Mouse (Mus musculus): ENCODE measurements around the gene Zfp771.

- TF ChIP-seq POLR2A (IDR thresholded peaks at IDR 0.05; ENCODE audit: low read depth, low read length): no peak
- TF ChIP-seq CTCF (IDR thresholded peaks at IDR 0.05; ENCODE audit: extremely low read depth, insufficient read length, insufficient replicate concordance, low read depth, low read length): no peak
These were observed 26.6 kb downstream of the Zfp771 start for GRCm38 (mm10) chr7:127270666-127271065.

Measured in small intestine, adult 2 months (tissue).